Comparison of ENCODE assay signal across 9 mouse cellular contexts in the genomic region with DNA sequence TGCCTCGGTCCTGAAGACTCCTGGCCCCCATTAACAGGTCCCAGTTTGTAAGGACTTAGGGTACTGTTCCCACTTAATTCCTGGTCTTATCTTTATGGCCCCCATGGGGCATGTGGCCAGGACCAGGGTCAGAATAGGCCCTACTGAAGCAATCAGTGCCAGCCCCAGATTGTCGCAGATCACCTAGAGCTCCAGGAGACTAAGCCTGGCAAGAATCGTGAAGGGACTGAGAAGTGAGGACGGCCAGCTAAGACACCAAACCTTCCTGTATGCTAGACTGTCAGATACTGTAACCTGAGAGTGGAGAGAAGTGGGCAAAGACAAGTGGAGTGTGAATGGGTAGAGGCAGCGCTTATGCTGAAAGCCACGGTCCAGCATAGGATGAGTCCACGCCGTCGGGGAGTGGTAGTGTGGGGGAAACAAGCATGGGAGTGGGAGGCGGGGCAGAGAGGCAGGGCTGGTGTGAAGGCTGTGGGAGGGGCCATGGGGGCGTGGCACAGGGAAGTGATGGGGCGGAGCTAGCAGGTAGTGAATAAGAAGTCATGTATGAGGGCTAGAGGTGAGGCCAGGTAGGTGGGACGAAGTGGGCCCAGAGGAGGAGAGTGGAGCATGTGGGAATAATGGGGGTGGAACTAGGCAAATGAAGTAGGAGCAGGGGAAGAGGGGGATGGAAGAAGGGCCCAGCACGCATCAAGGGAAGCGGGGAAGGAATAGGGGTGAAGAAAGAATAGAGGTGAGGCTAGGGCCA. TPM values are rescaled to one million over a fixed set of nuclear protein-coding genes. Genes with fewer than 3 reads are reported as not detected.
DNase-seq lines count a peak whose midpoint lies in the region; ATAC-seq and TF ChIP-seq lines count a peak whose summit lies in the region.
"Had no signal": no experiment of that assay in that cellular context is flagged by ENCODE, and none has a peak within 500 bp of the region (broad histone marks: within the 10 kb centered on the region; RNA-seq: fewer than 3 reads in every experiment).

No protein-coding gene starts in this region.

- no peaks in the 10 kb centered on the region for H3K36me3 ChIP-seq in heart, embryonic 12.5 days
- H3K36me3 ChIP-seq in embryonic facial prominence, embryonic 10.5 days (replicated peaks), result peaks cover 13% of the 10 kb centered on the region
- H3K36me3 ChIP-seq in intestine, postnatal 0 days (ENCODE audit: control insufficient read depth, insufficient read depth), result no peaks in the 10 kb centered on the region
- no peaks in the 10 kb centered on the region for H3K36me3 ChIP-seq in testis, adult 2 months (ENCODE audit: control insufficient read depth, insufficient read depth, low read length)

- intact Hi-C loops in heart, postnatal 10 days (cut with DNase I), result no loop called here
- intact Hi-C loops in left cerebral cortex, postnatal 36 days (cut with DNase I), result loop anchor here (1.0 to 10.0 kb wide), 2 partner anchors 12 to 206 kb away; no protein-coding TSS in a partner anchor

- peaks cover 17% of the 10 kb centered on the region for H3K4me1 ChIP-seq in heart, embryonic 12.5 days (replicated peaks)
- H3K4me1 ChIP-seq in embryonic facial prominence, embryonic 10.5 days, result peaks cover 27% of the 10 kb centered on the region
- H3K4me1 ChIP-seq in intestine, postnatal 0 days (replicated peaks; ENCODE audit: control insufficient read depth, insufficient read depth, low read length), result 0 out of 2 replicates have a peak, but pooled peaks cover 3% of the 10 kb centered on the region
- peaks cover 16% of the 10 kb centered on the region for H3K4me1 ChIP-seq in testis, adult 2 months (ENCODE audit: control insufficient read depth, insufficient read depth, low read length)

- TF ChIP-seq CTCF in intestine, postnatal 0 days (IDR thresholded peaks at IDR 0.05; ENCODE audit: low read depth), result no peak
- no peak for TF ChIP-seq CTCF in testis, adult 2 months (IDR thresholded peaks at IDR 0.05; ENCODE audit: control insufficient read depth, insufficient read depth, insufficient replicate concordance, low read depth, low read length)

- ATAC-seq in heart, embryonic 12.5 days (ENCODE audit: insufficient number of reproducible peaks, low FRiP score), result peak; percentile 19; the same call in 1 of the 2 replicates
- ATAC-seq in intestine, postnatal 0 days, result peak; percentile 29

- no peak for DNase-seq in heart, postnatal 10 days
- peak; percentile 52 for DNase-seq in embryonic facial prominence, embryonic 10.5 days (ENCODE audit: low spot score)
- DNase-seq in lung, postnatal 14 days, result peak; percentile 22
- no peak for DNase-seq in left cerebral cortex, postnatal 36 days (ENCODE audit: low spot score in 2 of 2)
- no peak for DNase-seq in heart, postnatal 4 days

- H3K27ac ChIP-seq in heart, embryonic 12.5 days (ENCODE audit: poor library complexity, severe bottlenecking), result no peak overlapping the region
- H3K27ac ChIP-seq in embryonic facial prominence, embryonic 10.5 days (replicated peaks), result no peak overlapping the region
- no peak overlapping the region for H3K27ac ChIP-seq in intestine, postnatal 0 days (ENCODE audit: low read depth, low read length)
- H3K27ac ChIP-seq in testis, adult 2 months (ENCODE audit: control insufficient read depth, insufficient read depth, low read depth, low read length), result no peak overlapping the region

- no peak overlapping the region for H3K9ac ChIP-seq in heart, embryonic 12.5 days
- no peak overlapping the region for H3K9ac ChIP-seq in intestine, postnatal 0 days (ENCODE audit: low read depth, low read length)

- TF ChIP-seq POLR2A in testis, adult 2 months (IDR thresholded peaks at IDR 0.05; ENCODE audit: control insufficient read depth, low read depth, low read length), result no peak

- WGBS in heart, embryonic 12.5 days, result 11% methylated on average over 15 of the region's 15 CpGs
- WGBS in embryonic facial prominence, embryonic 10.5 days, result 10% methylated on average over 15 of the region's 15 CpGs
- 5% methylated on average over 15 of the region's 15 CpGs for WGBS in intestine, postnatal 0 days

- no peaks in the 10 kb centered on the region for H3K9me3 ChIP-seq in heart, embryonic 12.5 days (replicated peaks)
- no peaks in the 10 kb centered on the region for H3K9me3 ChIP-seq in embryonic facial prominence, embryonic 10.5 days
- no peaks in the 10 kb centered on the region for H3K9me3 ChIP-seq in intestine, postnatal 0 days (ENCODE audit: control insufficient read depth)

- no peak overlapping the region for H3K4me3 ChIP-seq in heart, embryonic 12.5 days
- peak overlapping the region; percentile 76 for H3K4me3 ChIP-seq in embryonic facial prominence, embryonic 10.5 days
- H3K4me3 ChIP-seq in intestine, postnatal 0 days (ENCODE audit: low read depth, low read length), result peak overlapping the region; percentile 56; the same call in 1 of the 2 replicates
- H3K4me3 ChIP-seq in testis, adult 2 months (ENCODE audit: control insufficient read depth, low read depth, low read length), result peak overlapping the region; percentile 58

- peak overlapping the region; percentile 99 for H3K4me2 ChIP-seq in heart, embryonic 12.5 days
- peak overlapping the region; percentile 97 for H3K4me2 ChIP-seq in intestine, postnatal 0 days (replicated peaks; ENCODE audit: low read depth)

- peaks cover 69% of the 10 kb centered on the region for H3K27me3 ChIP-seq in heart, embryonic 12.5 days (replicated peaks)
- peaks cover 37% of the 10 kb centered on the region for H3K27me3 ChIP-seq in embryonic facial prominence, embryonic 10.5 days (replicated peaks; ENCODE audit: low read depth, poor library complexity, severe bottlenecking)
- H3K27me3 ChIP-seq in intestine, postnatal 0 days (replicated peaks; ENCODE audit: control insufficient read depth, insufficient read depth, low read length), result peaks cover 17% of the 10 kb centered on the region; the same call in 1 of the 2 replicates
- no peaks in the 10 kb centered on the region for H3K27me3 ChIP-seq in testis, adult 2 months (ENCODE audit: control insufficient read depth, insufficient read depth, low read length)

RNA-seq across cellular contexts. Expression of a gene that starts 8.7 kb away (rescaled TPM):
- 2.0 and 2.1 TPM in 2 replicates for polyA plus RNA-seq in heart, embryonic 12.5 days (2016; fragmentation: Nextera tagmentation; extraction: Ambion mirVana)
- 1 to 10 TPM; 1.1 to 1.5 TPM for total RNA-seq in heart, postnatal 10 days (2021)
- polyA plus RNA-seq in embryonic facial prominence, embryonic 10.5 days (2016; fragmentation: Nextera tagmentation; extraction: Ambion mirVana), result 18.1 and 19.6 TPM in 2 replicates
- 2.9 and 3.5 TPM in 2 replicates for polyA plus RNA-seq in intestine, postnatal 0 days (2015; fragmentation: Nextera tagmentation; extraction: Ambion mirVana)
- 0.53 and 0.67 TPM in 2 replicates for polyA plus RNA-seq in testis, adult 2 months (2012; rRNA removed)
- 10 to 100 TPM in 1 of 2 experiments, 1 to 10 TPM in 1; 8.9 to 17.0 TPM for total RNA-seq in left cerebral cortex, postnatal 36 days (2021)
- total RNA-seq in heart, postnatal 4 days (2021), result 1 to 10 TPM in 1 of 2 experiments, under 1 TPM in 1; 0.92 to 1.8 TPM
- total RNA-seq: MEL had no signal

Comparison
In these comparisons a context has a peak if more than half of its experiments do, and no peak if none do; other contexts are left out.
1. DNase-seq: peak in embryonic facial prominence, embryonic 10.5 days (single experiment) and lung, postnatal 14 days (single experiment); none in heart, postnatal 10 days (0 of 2), left cerebral cortex, postnatal 36 days (0 of 2) and heart, postnatal 4 days (single experiment).